Mouse (Mus musculus): ENCODE measurements around the gene Cnih2.

DNA sequence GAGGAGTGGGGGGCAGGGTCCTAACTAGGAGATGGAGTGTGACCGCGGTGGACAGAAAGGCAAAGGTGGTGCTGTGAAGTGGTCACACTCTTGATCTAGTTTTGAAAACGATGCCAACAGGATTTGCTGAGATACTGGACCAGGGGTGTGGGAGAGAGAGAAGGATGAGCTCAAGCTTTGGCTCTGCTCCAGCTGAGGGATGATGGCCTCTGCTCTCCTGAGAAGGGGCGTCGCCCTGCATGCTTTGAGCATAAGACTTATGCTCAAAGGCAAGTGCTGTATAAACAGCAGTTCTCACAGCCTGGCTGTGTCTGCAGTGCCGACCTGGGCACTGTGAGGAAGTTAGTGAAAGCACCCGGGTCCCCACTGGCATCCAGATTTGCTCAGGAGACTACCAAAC lies 33.2 kb downstream of the Cnih2 start:
- TF ChIP-seq CTCF (conservative IDR thresholded peaks at IDR 0.05; ENCODE audit: low read length) (no peak), NANOG (IDR thresholded peaks at IDR 0.05; ENCODE audit: borderline replicate concordance, low read length) (no peak), POU5F1 (IDR thresholded peaks at IDR 0.05; ENCODE audit: borderline replicate concordance, low read length) (no peak)

Data from E14TG2a.4 (cell line).